Mouse (Mus musculus) urinary bladder, postnatal 36 days (tissue): ENCODE results near the gene Acbd4.

Experiments used
- DNase-seq, 2 experiments: peaks; one replicate each; pipeline ENCODE4 v3.0.0; 2022; ENCODE audit warnings: low spot score in 2 of 2, mixed read lengths in 1 of 2

The Acbd4 gene

DNA sequence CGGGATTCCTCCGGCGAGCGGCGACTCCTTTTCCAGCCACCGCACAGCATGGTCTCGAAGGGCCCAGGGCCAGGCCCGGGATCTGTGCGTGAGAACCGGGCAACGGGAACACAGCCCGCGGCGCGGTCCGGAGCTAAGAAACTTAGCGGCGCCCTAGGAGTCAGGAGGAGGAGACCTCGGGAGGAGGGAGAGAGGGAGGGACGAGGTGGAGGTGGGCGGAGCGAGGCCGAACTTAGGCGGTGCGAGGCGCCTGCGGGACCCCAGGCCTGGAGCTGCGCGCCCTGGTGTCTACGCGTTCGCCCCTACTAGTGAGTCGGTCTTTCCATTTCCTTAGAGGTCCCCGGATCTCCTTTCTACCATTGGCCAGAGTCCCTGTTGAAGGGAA lies at the start of gene Acbd4, which contains the start of gene Plcd3:
TSS of gene Acbd4 (plus strand) at position 202 of the 385 bp plus-strand sequence.
TSS of gene Plcd3 (minus strand) at position 178 of the 385 bp plus-strand sequence.
- peak; percentile 83 to 89 for DNase-seq

DNA sequence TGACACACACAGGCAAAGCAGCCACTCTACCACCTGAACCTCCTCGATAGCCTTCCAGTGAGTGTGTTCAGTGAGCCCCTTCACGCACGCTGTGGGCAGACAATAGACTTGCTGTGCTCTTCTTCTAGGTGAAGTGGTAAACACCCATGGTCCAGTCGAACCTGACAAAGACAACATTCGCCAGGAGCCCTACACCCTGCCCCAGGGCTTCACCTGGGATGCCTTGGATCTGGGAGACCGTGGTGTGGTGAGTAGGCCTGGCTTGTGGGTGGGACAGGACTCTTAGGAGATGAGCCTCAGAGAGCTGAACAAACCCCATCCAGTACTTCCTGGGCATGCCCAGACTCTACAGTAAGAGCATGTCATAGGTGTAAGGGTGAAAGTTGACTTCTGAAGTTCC lies 49.4 kb upstream of the Acbd4 start:
- DNase-seq: no peak

DNA sequence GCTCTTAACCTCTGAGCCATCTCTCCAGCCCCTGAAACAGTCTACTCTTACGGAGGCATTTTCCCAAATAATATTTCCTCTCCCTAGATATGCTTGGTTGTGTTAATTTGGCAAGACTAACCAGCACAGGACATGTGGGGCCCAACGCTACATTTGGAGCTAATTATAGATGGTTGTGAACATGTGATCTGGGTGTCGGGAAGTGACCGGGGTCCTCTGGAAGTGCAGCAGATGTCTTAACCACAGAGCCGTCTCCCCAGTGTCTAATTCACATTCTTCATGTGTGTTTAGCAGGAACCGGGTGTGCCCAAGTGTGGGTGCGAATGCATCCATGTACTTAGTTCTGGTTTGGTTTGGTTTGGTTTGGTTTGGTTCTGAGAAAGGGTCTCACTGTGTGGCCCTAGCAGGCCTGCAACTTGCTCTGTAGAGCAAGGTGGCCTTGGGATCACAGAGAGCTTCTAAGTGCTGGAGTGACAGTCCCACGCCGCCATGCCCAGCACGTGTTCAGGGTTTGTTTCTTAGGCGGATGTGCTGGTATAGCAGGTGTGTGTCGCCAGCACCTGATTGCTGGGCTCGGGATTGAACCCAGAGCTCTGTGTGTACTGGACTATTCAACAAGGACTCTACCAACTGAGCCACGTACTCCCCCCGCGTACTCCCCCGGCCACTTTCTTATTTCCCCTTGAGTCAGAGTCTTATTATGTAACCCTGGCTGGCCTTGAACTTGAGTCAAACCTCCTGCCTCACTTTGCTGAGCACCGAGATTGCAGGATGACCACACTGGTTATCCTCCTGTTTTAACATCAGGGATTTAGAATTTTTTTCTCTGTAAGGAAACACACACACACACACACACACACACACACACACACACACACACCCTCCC lies 48.0 kb upstream of the Acbd4 start:
- no peak for DNase-seq

DNA sequence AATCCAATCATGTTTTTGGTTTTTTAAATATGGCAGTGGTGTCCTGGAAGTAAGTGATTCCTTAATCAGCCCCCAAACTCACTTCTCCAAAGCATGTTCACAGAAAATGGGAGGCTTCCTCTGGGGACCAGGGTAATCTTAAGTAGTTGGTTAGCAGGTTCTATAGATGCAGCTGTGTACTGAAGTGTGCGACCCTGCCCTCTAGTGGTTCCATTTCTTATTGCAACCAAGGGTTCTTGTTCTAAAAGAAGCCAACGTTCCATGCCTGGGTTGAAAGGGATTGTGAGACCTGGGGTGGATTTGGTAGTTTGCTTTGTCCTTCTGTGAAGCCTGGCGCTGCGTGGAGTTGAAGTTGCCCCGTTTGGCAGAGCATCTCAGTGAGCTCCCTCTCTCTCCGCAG lies 46.7 kb upstream of the Acbd4 start:
- peak; percentile 58 to 66 for DNase-seq

DNA sequence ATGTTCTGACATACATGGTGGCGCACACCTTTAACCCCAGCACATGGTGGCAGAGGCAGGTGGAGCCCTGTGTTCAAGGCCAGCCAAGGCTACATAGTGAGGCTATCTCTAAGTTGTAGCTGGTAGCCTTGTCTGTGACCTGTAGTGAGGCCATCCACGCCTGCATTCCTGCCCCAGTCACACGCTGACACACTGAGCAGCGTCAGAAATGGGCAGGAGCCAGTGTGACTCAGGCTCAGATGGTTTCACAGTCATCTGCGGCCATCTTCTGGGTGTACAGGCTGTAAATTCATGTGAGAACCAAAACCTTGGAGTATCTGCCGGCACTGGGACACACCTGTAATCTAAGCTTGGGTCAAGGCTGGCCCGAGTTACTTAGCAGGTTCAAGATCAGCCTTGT lies 44.8 kb upstream of the Acbd4 start:
- DNase-seq: no peak

DNA sequence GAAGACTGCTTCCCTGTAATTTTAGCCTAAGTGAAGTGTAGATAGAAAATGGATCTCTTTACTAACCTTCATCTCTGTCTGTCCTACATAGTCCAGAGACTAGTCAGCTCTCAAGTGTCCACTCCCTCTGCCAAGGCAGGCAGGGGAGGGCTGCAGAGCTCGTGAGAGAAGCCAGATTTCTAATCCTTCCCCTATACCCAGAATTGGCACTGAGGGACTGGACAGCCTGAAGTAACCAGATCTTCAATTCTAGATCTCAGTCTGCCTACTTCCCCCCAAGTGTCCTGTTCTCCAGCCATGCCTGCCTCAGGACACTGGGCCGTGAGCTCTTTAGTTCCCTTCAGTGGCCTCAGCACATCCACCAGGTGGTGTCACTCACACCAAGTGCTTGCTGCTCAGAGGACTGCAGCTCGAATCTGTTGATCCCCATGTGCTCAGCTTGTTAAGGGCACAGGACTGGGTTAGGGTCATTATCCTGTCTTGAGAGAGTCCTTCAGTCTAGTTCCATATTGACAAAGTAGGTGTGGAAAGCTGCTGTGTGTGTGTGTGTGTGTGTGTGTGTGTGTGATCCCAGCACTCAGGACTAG lies 42.9 kb upstream of the Acbd4 start:
- DNase-seq: no peak

DNA sequence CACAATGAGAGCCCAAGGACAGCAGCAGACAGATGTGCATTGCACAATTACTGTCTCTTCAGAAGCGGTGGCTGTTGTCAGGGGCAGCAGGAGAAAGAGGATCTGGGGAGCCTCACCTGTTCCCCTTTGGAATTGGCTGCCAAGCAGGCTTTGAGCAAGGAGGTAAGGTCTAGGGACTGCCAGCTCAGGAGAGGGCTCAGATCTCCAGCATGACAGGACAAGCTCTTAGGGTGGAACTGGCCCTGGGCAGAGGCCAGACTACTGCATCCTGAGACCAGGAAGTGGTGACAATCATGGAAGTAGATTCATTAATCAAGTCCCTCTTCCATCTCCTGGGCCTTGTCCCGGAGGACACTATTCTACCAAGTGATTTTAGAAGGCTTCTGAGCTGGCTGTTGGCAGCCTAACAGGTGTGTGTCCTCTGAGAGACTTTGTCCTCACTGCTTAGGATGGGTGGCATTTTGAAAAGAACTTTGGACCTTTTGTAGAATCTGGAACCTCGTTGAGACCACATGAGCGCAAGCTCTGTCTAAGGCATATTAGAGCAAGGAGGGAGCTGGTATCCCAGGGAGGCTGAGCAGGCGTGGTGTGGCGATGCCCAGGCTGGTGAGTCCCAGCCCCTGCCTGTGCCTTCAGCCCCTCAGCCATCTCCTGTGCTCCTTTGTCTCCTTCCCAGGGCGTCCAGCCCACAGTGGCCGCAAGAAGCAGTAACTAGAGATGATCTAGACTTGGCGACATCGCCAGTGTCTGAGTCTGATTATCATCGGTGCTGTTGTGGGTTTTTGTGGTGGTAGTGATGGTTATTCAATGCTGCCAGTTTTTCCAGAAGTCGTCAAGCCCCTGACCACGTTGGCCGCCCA lies 35.1 kb upstream of the Acbd4 start:
- no peak for DNase-seq

DNA sequence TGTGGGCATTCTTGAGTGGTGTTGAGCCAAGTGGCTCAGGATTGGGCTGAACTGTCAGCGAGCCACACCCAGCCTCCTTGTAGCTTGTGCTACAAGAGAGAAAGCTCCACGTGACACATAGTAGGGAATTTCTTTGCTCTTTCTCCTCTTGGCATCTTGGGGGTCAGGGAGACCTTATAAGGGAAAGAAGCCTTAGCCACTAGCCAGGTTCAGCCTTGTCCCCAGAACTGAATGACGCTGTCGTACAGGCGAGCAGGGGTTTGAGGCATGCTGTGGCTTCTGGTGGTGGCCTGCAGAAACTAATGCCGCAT lies 34.5 kb upstream of the Acbd4 start:
- no peak for DNase-seq

DNA sequence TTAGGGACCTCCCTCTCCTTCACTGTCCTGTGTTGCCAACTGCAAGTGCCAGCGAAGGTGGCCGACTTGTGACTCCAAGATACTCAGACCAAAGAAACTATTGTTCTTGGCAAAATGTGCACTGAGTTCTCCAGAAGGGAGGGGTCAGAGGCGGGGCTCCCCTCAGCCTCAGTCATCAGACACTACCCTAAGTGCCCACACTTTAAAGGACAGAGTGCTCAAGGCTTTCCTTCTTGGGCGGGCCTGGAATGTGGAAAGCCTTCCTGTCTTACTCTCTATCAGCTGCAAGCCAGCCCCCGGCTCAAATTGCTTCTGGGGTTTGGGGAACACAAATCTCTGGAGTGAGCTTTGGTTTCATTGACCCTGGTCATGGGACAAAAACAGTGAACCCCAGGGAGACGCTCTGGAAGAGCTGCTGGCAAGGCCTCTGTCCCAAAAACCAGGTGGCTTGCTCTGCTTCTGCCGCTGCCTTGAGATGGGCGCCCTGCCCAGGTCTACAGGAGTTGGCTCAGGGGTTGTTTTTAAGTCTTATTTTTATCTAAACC lies 34.0 kb upstream of the Acbd4 start:
- DNase-seq: peak in 1 of 2 experiments; percentile 64

DNA sequence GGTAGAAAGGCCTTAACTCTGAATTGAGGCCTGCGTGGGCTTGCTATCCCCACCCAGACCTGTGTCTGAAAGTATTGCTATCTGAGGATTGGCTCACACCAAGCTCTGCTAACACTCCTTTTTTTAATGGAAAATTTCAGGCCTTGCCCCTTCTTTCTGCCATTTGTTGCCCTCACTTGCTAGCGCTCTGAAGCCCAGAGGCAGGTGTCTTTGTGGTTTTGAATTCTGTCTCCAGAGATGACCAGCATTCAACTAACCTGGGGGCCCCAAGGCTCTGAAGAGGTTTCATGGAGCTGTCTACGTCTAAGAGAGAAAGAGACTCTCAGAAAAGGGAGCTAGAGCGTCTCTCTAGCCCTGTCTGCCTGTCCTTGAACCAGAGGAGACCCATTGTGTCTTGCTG lies 33.2 kb upstream of the Acbd4 start:
- no peak for DNase-seq

DNA sequence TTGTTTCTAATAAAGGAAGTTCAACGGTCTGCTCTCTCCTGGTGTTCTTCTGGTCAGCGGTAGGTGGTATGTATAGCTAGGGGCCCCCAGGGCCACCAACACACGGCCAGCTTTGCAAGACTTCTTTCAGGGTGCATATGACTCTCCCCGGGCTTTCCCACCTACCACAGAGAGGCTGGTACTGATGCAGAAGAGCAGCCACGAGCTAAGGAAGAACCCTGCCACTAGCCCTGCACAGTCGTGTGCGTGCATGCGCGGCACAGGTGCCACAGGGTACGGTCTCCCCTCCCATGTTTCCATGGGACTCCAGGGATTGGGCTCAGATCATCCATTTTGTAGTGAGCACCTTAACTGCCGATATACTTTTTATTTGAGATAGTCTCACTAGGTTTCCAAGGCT lies 32.6 kb upstream of the Acbd4 start:
- no peak for DNase-seq

DNA sequence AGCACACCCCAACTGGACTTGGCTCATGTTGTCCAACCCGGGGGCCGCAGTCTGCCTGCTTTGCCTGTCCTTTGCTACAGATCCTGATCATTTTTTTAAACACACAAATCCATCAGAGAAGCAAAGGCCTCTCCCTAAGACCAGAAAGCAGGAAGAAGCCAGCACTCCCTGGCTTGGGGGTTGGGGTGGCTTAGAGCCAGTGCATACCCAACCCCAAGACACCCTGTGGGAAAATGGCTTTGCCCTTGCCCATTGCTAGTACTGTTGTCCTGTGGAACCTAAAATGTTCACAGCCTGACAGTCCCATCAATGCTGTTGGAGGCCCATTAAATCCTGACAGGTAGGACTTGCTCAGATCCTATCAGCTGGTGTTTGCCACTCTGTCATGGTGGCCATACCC lies 31.8 kb upstream of the Acbd4 start:
- no peak for DNase-seq

DNA sequence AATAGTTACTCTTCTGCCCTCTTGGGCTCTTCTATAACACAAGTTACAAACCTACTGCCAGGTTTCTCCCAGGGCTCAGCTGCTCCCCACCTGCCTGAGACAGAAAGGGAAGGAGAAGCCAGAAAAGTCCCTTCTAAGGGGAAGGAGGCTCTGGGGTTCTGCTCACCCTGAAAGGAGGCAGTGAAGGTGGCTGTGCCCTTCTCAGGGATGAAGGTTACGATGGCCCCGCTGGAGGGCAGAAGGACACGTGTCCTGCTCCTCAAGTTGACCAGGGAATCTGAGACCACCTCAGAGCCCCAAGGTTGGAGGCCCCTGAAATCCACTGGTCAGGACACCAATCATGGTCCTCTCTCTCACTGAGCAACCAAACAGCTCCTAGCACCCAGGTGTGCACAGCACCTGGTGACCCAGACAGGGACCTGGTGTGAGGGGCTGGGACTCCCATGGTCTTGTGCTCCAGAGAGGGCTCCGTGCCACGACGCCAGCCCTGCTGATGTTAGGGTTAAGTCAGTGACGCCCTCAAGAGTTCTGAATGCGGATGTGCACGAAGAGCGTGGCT lies 31.1 kb upstream of the Acbd4 start:
- DNase-seq: no peak

DNA sequence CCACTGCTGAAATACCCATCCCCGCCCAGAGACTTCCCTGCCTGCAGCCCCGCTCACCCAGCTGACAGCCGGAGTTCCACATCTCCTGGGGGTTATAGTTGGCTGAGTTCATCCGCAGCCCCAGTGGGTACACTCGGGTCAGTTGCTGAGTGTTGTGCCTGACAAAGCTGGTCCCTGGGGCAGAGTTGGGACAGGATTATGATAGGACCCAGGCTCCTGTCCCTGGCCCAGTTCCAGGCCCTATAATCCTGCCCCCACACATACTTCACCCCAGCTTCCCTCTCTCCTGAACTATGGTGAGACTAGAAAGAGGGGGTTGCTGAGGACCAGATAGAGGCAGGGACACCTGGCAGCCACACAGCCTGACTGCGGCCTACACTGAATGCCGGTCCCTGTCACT lies 27.8 kb upstream of the Acbd4 start:
- no peak for DNase-seq

DNA sequence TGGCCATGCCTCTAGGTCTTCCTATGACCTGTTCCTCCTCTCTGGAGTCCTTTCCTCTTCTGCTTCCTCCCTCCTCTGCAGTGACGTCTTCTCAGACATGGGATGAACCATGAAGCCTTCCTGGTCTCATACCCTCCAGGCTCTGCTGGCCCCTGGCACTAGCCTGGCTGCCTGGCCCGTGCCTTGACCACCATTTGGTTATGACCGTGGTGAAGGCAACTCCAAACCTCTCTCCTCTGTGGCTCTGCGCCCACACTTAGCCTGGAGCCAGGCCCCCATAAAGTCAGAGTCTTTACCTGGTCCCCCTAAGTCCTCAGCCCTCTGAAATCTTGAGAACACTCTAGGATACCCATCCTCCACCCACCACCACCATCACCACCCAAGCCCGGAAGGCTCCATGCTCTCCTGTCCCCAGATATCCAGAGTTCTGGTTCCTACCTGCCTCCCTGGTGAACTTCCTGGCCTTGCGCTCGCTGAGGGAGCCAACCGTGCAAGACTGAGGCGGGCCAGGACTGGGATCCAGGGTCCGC lies 27.3 kb upstream of the Acbd4 start:
- no peak for DNase-seq

DNA sequence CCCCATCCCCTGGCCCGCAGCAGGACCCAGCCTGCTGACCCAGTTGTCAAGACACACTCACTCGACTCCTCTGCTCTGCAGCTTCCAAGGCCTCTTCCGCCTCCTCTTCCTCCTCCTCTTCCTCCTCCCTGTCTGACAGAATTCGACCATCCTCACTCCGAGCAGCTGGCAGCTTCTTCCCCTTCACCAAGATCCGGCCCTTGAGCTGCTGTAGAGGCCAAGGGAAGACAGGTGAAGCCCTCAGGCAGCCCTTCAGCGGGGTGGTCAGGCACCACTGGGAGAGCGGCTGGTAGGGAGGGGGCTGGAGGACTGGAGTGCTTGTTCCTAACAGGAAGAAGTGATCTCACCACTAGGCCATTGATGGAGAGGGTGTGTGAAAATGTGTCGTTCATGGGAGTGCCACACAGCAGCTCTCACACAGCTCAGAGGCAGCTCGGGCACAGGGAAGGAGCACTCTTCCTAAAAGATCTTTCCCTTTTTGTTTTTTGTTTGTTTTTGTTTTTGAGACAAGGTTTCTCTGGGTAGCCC lies 26.6 kb upstream of the Acbd4 start:
- no peak for DNase-seq

DNA sequence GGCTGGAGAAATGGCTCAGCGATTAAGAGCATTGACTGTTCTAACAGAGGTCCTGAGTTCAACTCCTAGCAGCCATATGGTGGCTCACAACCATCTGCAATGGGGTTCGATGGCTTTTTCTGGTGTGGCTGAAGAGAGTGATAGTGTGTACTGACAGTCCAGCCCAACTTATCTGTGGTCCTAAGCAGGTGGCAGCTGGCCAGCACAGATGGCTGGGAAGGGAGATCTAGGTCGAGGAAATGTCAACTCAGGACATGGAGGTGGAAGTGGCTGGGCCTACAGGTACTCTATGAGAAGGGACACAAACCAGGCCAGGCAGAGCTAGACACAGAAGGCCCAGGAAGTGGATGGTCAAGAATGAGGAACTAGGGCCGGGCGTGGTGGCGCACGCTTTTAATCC lies 25.5 kb upstream of the Acbd4 start:
- DNase-seq: no peak

DNA sequence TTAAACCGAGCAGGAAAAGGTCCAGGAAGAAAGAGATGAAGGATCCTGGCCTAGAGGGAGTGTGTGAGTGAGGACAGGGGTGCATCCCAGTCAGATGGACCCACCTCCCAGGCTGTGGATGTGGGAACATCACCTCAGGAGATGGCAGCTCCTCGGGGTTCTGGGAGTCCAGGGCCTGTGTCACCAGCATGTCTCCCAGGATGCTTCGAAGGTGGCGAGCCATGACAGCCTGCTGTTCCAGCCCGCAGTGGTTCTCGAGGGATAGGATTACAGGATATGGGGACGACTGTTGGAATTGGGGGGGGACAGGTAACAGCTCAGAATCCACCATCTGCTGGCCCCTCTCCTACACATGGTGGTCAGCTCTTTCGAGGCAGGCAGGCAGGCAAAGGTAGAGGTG lies 24.9 kb upstream of the Acbd4 start:
- DNase-seq: no peak

DNA sequence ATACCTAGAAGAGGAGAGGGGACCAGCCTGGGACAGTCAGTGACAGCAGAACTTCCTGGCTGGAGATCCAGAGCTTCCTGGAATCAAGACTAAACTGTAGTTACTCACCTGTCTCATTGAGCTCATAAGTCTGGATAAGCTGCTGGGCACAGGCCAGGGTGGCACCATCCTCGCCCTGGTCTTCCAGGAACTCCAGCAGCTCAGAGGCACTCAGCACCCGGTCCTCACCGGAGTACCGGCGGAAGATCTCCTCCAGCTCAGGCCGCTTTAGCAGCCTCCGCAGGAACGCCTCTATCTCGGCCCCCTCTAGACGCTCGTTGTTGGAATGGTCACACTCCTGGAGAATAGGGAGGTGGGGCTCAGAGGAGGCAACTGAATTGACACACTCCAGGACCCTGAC lies 23.4 kb upstream of the Acbd4 start:
- no peak for DNase-seq

DNA sequence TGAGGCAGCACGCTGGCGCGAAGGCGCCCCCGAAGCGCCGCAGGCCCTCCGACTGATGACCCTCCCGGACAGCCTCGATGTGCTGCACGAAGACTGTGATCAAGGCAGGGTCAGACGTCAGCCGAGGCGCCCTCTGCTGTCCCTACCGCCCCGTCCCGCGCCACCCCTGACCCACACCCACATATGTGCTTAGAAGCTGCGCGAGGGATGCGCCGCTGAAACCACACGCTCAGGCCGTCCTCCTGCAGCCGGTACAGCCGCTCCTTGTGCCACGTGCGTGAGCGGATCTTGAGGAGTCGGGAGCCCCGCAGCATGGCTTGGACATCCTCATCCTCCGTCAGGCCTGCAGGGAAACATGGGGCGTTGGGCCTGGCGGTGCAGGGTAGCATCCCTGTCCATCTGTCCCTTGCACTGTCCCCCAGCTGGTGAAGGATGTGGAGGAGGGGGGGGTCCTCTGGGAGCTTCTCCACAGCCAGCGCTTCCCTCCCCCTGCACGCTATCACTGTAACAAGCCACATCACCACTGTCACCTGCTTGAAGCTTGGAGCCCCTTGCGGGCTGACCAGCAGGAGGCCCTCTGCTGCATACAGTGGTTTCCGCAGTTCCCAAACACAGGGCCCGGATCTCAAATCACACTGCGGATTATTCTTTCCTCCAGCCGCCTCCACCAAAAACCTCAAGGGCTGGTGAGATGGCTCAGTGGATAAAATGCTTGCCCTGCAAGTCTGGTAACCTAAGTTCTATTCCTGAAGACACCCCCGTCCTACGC lies 21.0 kb upstream of the Acbd4 start:
- DNase-seq: no peak

DNA sequence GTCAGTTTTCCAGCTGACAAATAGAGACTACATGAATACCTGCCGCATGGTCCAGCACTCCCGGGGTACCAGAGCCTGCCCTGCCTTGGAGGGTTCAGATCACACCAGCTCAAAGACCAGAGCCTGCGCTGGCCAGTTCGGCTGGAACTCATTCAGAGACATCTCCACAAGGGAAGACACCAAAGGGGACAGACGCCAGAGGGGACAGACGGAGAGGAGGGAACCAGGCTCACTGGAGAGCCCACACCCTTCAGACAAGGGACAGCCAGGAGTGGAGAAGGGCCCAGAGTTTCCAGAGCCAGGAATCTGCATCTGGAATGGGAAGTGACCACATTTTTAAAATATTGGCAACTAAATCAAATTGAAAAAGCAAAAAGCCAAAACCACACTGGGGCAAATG lies 19.9 kb upstream of the Acbd4 start:
- DNase-seq: no peak
